ENCODE assay signal across 10 mouse cellular contexts in the genomic region with DNA sequence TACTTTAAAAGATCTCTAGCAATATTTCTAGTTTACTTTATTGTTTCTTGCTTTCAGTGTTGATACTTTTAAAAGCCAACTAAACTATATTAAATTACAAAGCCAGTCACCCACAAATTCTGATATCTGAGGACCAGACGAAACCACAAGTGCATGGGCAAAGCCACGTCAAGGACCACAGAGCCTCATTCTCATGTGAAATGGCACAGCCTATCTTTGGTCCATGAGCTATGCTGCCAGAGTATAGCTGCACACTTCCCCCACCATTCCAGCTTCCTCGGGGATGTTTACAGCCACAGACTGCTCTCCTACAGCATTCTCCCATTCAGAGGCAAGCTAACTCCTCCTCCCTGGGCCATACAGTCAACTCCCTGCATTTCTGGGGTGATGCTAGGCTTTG.
"Had no signal": no experiment of that assay in that cellular context is flagged by ENCODE, and none has a peak within 500 bp of the region (broad histone marks: within the 10 kb centered on the region; RNA-seq: fewer than 3 reads in every experiment).

No protein-coding gene starts in this region.

- ATAC-seq: midbrain, embryonic 16.5 days had no signal

- DNase-seq: lung, adult 18-20 months; lung, embryonic 14.5 days; lung, postnatal 10 days; lung, postnatal 4 days; midbrain, embryonic 14.5 days; right cerebral cortex, postnatal 14 days; thymus, adult 18-20 months; thymus, postnatal 14 days; thymus, postnatal 36 days had no signal
